Mouse (Mus musculus) embryonic facial prominence, embryonic 12.5 days (tissue): Measurements from ENCODE around the gene Madd. TPM values are rescaled to one million over a fixed set of nuclear protein-coding genes. Genes with fewer than 3 reads are reported as not detected.
A peak's percentile ranks its signal among the peaks of the same experiment; 100 is the strongest.

Source experiments
- ATAC-seq: fragments of 200-750 bp; cut with Nextera tagmentation; 2 replicates; pipeline ENCODE4 v1.8.0; 2017; ENCODE audit not compliant: insufficient number of reproducible peaks, insufficient read depth, low FRiP score, low TSS enrichment
- H3K27ac ChIP-seq: fragments of 300-500 bp; sonication (generic); 2 replicates; pipeline ENCODE4 v1.5.1; 2016; ENCODE audit warnings: mild to moderate bottlenecking
- H3K27me3 ChIP-seq: fragments of 300-500 bp; sonication (generic); 2 replicates; pipeline ENCODE4 v1.6.1; 2016; ENCODE audit warnings: mild to moderate bottlenecking, moderate library complexity
- H3K36me3 ChIP-seq: fragments of 300-500 bp; sonication (generic); 2 replicates; pipeline ENCODE4 v1.6.1; 2016; ENCODE audit warnings: mild to moderate bottlenecking
- H3K4me1 ChIP-seq: fragments of 300-500 bp; sonication (generic); 2 replicates; pipeline ENCODE4 v1.6.1; 2016
- H3K4me2 ChIP-seq: fragments of 300-500 bp; sonication (generic); replicated peaks from 2 replicates; pipeline ENCODE4 v1.6.1; 2016; ENCODE audit warnings: mild to moderate bottlenecking, moderate library complexity
- H3K4me3 ChIP-seq: fragments of 300-500 bp; sonication (generic); 2 replicates; pipeline ENCODE4 v1.5.1; 2016; ENCODE audit warnings: mild to moderate bottlenecking
- H3K9ac ChIP-seq: fragments of 300-500 bp; sonication (generic); 2 replicates; pipeline ENCODE4 v1.6.1; 2016; ENCODE audit warnings: mild to moderate bottlenecking, moderate library complexity
- H3K9me3 ChIP-seq: fragments of 300-500 bp; sonication (generic); 2 replicates; pipeline ENCODE4 v1.6.1; 2016; ENCODE audit warnings: mild to moderate bottlenecking, moderate library complexity
- WGBS: fragments of 180-500 bp; shearing (Covaris S2); methylation state at CpG from one replicate; pipeline ENCODE4 v1.1.7; 2016; 5-methylcytosine and 5-hydroxymethylcytosine counted together
- polyA plus RNA-seq: library from polyadenylated mRNA; unstranded; fragments of >200 nt; fragmentation: Nextera tagmentation; extraction: Ambion mirVana; gene quantifications from 2 replicates; pipeline ENCODE4 v1.2.1, GENCODE M21; 2016

Gene Madd
- polyA plus RNA-seq, 1 experiment from 2014 or later, result 17.5 TPM

- H3K27me3 ChIP-seq, result peaks cover 10% of the 10 kb centered on the region; the same call in 1 of the 2 replicates
- H3K4me2 ChIP-seq, result no peak overlapping the region
- H3K36me3 ChIP-seq, result no peaks in the 10 kb centered on the region
- no peaks in the 10 kb centered on the region for H3K4me1 ChIP-seq
- no peak overlapping the region for H3K27ac ChIP-seq
- ATAC-seq, result no peak
- H3K9me3 ChIP-seq, result no peaks in the 10 kb centered on the region
- H3K4me3 ChIP-seq, result no peak overlapping the region
- H3K9ac ChIP-seq, result no peak overlapping the region
- 74% methylated on average over 6 of the region's 6 CpGs for WGBS
Observed at GRCm38 (mm10) chr2:91121011-91121410, 62.6 kb downstream of the Madd start.

- Histone ChIP-seq H3K4me1 (no peaks in the 10 kb centered on the region; the same call in 1 of the 2 replicates), H3K36me3 (no peaks in the 10 kb centered on the region), H3K9ac (no peak overlapping the region), H3K27ac (no peak overlapping the region), H3K9me3 (no peaks in the 10 kb centered on the region), H3K4me2 (no peak overlapping the region), H3K4me3 (no peak overlapping the region), H3K27me3 (peaks cover 12% of the 10 kb centered on the region; the same call in 1 of the 2 replicates)
- no peak for ATAC-seq
- WGBS, result 66% methylated on average over 6 of the region's 6 CpGs
Observed at GRCm38 (mm10) chr2:91120261-91120671, 63.4 kb downstream of the Madd start.

- Histone ChIP-seq H3K4me2 (no peak overlapping the region), H3K27ac (no peak overlapping the region), H3K4me3 (no peak overlapping the region), H3K9ac (no peak overlapping the region), H3K4me1 (no peaks in the 10 kb centered on the region; the same call in 1 of the 2 replicates), H3K36me3 (no peaks in the 10 kb centered on the region), H3K9me3 (no peaks in the 10 kb centered on the region), H3K27me3 (peaks cover 12% of the 10 kb centered on the region; the same call in 1 of the 2 replicates)
- ATAC-seq, result no peak
- WGBS, result 82% methylated on average over 6 of the region's 6 CpGs
Observed at GRCm38 (mm10) chr2:91119551-91119950, 64.1 kb downstream of the Madd start.

GRCm38 (mm10) chr2:91119061-91119460, 64.6 kb downstream of the Madd start:
- no peaks in the 10 kb centered on the region for H3K36me3 ChIP-seq
- no peak overlapping the region for H3K4me2 ChIP-seq
- no peak for ATAC-seq
- 91% methylated on average over 19 of the region's 19 CpGs for WGBS
- no peaks in the 10 kb centered on the region; the same call in 1 of the 2 replicates for H3K4me1 ChIP-seq
- H3K9me3 ChIP-seq, result no peaks in the 10 kb centered on the region
- H3K27me3 ChIP-seq, result peaks cover 12% of the 10 kb centered on the region; the same call in 1 of the 2 replicates
- no peak overlapping the region for H3K9ac ChIP-seq
- no peak overlapping the region for H3K27ac ChIP-seq
- no peak overlapping the region for H3K4me3 ChIP-seq

GRCm38 (mm10) chr2:91118647-91119046, 65.0 kb downstream of the Madd start:
- Histone ChIP-seq H3K27me3 (peaks cover 12% of the 10 kb centered on the region; the same call in 1 of the 2 replicates), H3K4me2 (no peak overlapping the region), H3K27ac (no peak overlapping the region), H3K4me1 (no peaks in the 10 kb centered on the region; the same call in 1 of the 2 replicates), H3K9me3 (no peaks in the 10 kb centered on the region), H3K36me3 (no peaks in the 10 kb centered on the region), H3K4me3 (no peak overlapping the region), H3K9ac (no peak overlapping the region)
- WGBS, result 50% methylated on average over 1 of the region's 1 CpGs
- ATAC-seq, result no peak

- Histone ChIP-seq H3K4me2 (no peak within 1 kb of the TSS), H3K27ac (no peak within 1 kb of the TSS), H3K4me1 (no peaks in the 10 kb centered on the region; the same call in 1 of the 2 replicates), H3K36me3 (no peaks in the 10 kb centered on the region), H3K27me3 (peaks cover 12% of the 10 kb centered on the region; the same call in 1 of the 2 replicates), H3K4me3 (no peak within 1 kb of the TSS), H3K9ac (no peak within 1 kb of the TSS), H3K9me3 (no peaks in the 10 kb centered on the region)
- ATAC-seq, result no peak
- WGBS, result 81% methylated on average over 11 of the region's 11 CpGs
Observed at GRCm38 (mm10) chr2:91117585-91118275, 65.9 kb downstream of the Madd start, which contains the start of gene Mybpc3. Gene Mybpc3, plus strand, starts transcription at chr2:91118144.

GRCm38 (mm10) chr2:91116842-91117241, 66.8 kb downstream of the Madd start:
- no peaks in the 10 kb centered on the region for H3K36me3 ChIP-seq
- H3K27ac ChIP-seq, result no peak overlapping the region
- H3K4me1 ChIP-seq, result no peaks in the 10 kb centered on the region; the same call in 1 of the 2 replicates
- H3K9ac ChIP-seq, result no peak overlapping the region
- H3K27me3 ChIP-seq, result peaks cover 12% of the 10 kb centered on the region; the same call in 1 of the 2 replicates
- ATAC-seq, result no peak
- 83% methylated on average over 5 of the region's 5 CpGs for WGBS
- H3K4me2 ChIP-seq, result no peak overlapping the region
- H3K9me3 ChIP-seq, result no peaks in the 10 kb centered on the region
- H3K4me3 ChIP-seq, result no peak overlapping the region

- Histone ChIP-seq H3K27me3 (peaks cover 12% of the 10 kb centered on the region; the same call in 1 of the 2 replicates), H3K36me3 (no peaks in the 10 kb centered on the region), H3K4me3 (peak overlapping the region; percentile 39), H3K9ac (peak overlapping the region; percentile 53), H3K9me3 (no peaks in the 10 kb centered on the region), H3K4me1 (no peaks in the 10 kb centered on the region; the same call in 1 of the 2 replicates), H3K4me2 (peak overlapping the region; percentile 88), H3K27ac (no peak overlapping the region)
- ATAC-seq, result no peak
- 39% methylated on average over 12 of the region's 12 CpGs for WGBS
Observed at GRCm38 (mm10) chr2:91115578-91115970, 68.1 kb downstream of the Madd start.

GRCm38 (mm10) chr2:91114781-91115577, 68.7 kb downstream of the Madd start:
- peak; percentile 20; the same call in 1 of the 2 replicates for ATAC-seq
- H3K27ac ChIP-seq, result no peak overlapping the region
- WGBS, result 8% methylated on average over 42 of the region's 42 CpGs

GRCm38 (mm10) chr2:91113852-91114251, 69.8 kb downstream of the Madd start:
- H3K9ac ChIP-seq, result no peak overlapping the region
- H3K27me3 ChIP-seq, result peaks cover 9% of the 10 kb centered on the region; the same call in 1 of the 2 replicates
- H3K27ac ChIP-seq, result no peak overlapping the region
- H3K36me3 ChIP-seq, result no peaks in the 10 kb centered on the region
- H3K9me3 ChIP-seq, result no peaks in the 10 kb centered on the region
- no peak overlapping the region for H3K4me3 ChIP-seq
- H3K4me1 ChIP-seq, result no peaks in the 10 kb centered on the region; the same call in 1 of the 2 replicates
- 68% methylated on average over 6 of the region's 6 CpGs for WGBS
- H3K4me2 ChIP-seq, result no peak overlapping the region
- ATAC-seq, result no peak

More at GRCm38 (mm10) chr2:91114781-91115577, 68.7 kb downstream of the Madd start:
- H3K4me3 ChIP-seq, result peak overlapping the region; percentile 39
- peaks cover 11% of the 10 kb centered on the region; the same call in 1 of the 2 replicates for H3K27me3 ChIP-seq
- peak overlapping the region; percentile 53 for H3K9ac ChIP-seq
- peak overlapping the region; percentile 88 for H3K4me2 ChIP-seq
- no peaks in the 10 kb centered on the region for H3K36me3 ChIP-seq
- H3K9me3 ChIP-seq, result no peaks in the 10 kb centered on the region
- H3K4me1 ChIP-seq, result no peaks in the 10 kb centered on the region; the same call in 1 of the 2 replicates

- Histone ChIP-seq H3K4me3 (no peak overlapping the region), H3K36me3 (no peaks in the 10 kb centered on the region), H3K4me1 (no peaks in the 10 kb centered on the region; the same call in 1 of the 2 replicates), H3K27me3 (peaks cover 9% of the 10 kb centered on the region; the same call in 1 of the 2 replicates), H3K9ac (no peak overlapping the region), H3K9me3 (no peaks in the 10 kb centered on the region), H3K4me2 (no peak overlapping the region), H3K27ac (no peak overlapping the region)
- ATAC-seq, result no peak
- WGBS, result 75% methylated on average over 10 of the region's 10 CpGs
Observed at GRCm38 (mm10) chr2:91113334-91113733, 70.3 kb downstream of the Madd start.
